ENCODE assay signal across 8 mouse cellular contexts in genomic region chr4:110397618-110398045, GRCm38 (mm10). TPM values are rescaled to one million over a fixed set of nuclear protein-coding genes. Genes with fewer than 3 reads are reported as not detected.
DNase-seq lines count a peak whose midpoint lies in the region; ATAC-seq lines count a peak whose summit lies in the region.

Gene Agbl4 (plus strand): TSS chr4:110397661.

- H3K27ac ChIP-seq in hindbrain, embryonic 15.5 days (replicated peaks) = peak within 1 kb of the TSS; percentile 58; the same call in 1 of the 2 replicates
- no peak within 1 kb of the TSS for H3K27ac ChIP-seq in lung, embryonic 15.5 days

- H3K4me3 ChIP-seq in hindbrain, embryonic 15.5 days = peak within 1 kb of the TSS; percentile 84
- H3K4me3 ChIP-seq in lung, embryonic 15.5 days = peak within 1 kb of the TSS; percentile 53

- under 1% methylated on average over 27 of the region's 27 CpGs for WGBS in hindbrain, embryonic 15.5 days
- under 1% methylated on average over 27 of the region's 27 CpGs for WGBS in lung, embryonic 15.5 days

- peak within 1 kb of the TSS; percentile 63 for H3K9ac ChIP-seq in hindbrain, embryonic 15.5 days
- H3K9ac ChIP-seq in lung, embryonic 15.5 days = peak within 1 kb of the TSS; percentile 37

- H3K9me3 ChIP-seq in hindbrain, embryonic 15.5 days = no peaks in the 10 kb centered on the region
- no peaks in the 10 kb centered on the region for H3K9me3 ChIP-seq in lung, embryonic 15.5 days

- no peaks in the 10 kb centered on the region for H3K27me3 ChIP-seq in hindbrain, embryonic 15.5 days
- H3K27me3 ChIP-seq in lung, embryonic 15.5 days = no peaks in the 10 kb centered on the region

- H3K36me3 ChIP-seq in hindbrain, embryonic 15.5 days = no peaks in the 10 kb centered on the region
- no peaks in the 10 kb centered on the region for H3K36me3 ChIP-seq in lung, embryonic 15.5 days

- peak within 1 kb of the TSS; percentile 67 for H3K4me2 ChIP-seq in hindbrain, embryonic 15.5 days
- peak within 1 kb of the TSS; percentile 83 for H3K4me2 ChIP-seq in lung, embryonic 15.5 days

- peak; percentile 97 for ATAC-seq in hindbrain, embryonic 15.5 days (ENCODE audit: low FRiP score, low read depth)
- ATAC-seq in lung, embryonic 15.5 days (ENCODE audit: borderline replicate concordance, extremely low read depth, low FRiP score, low TSS enrichment) = peak; percentile 99

- DNase-seq in adrenal gland, adult 18-20 months (ENCODE audit: low spot score in 2 of 2) = peak; percentile 33 to 51
- DNase-seq in cerebellum, adult 9-11 months = peak; percentile 39
- peak; percentile 24 to 82 for DNase-seq in frontal cortex, adult 2 months (ENCODE audit: extremely low spot score in 1 of 2, low spot score in 1 of 2)
- peak; percentile 58 to 61 for DNase-seq in layer of hippocampus, postnatal 25 days (ENCODE audit: extremely low spot score in 1 of 2, low spot score in 1 of 2)
- peak; percentile 45 for DNase-seq in retina, postnatal 7 days (ENCODE audit: low read depth, low spot score)
- DNase-seq in c-Kit-positive CD71-positive TER-119-positive erythroid progenitor cells, embryonic 14.5 days (ENCODE audit: low spot score) = no peak

- peaks cover 6% of the 10 kb centered on the region for H3K4me1 ChIP-seq in hindbrain, embryonic 15.5 days (replicated peaks)
- 0 out of 2 replicates have a peak, but pooled peaks cover 4% of the 10 kb centered on the region for H3K4me1 ChIP-seq in lung, embryonic 15.5 days

RNA-seq across cellular contexts. Expression of gene Agbl4, which starts in this region (rescaled TPM):
- 1 to 10 TPM in 1 of 2 experiments, under 1 TPM in 1; 0.96 to 1.3 TPM for total RNA-seq in adrenal gland, adult 18-20 months (2021)
- 8.4 and 9.5 TPM in 2 replicates for polyA plus RNA-seq in frontal cortex, adult 2 months (2012; rRNA removed)
- 2.4 and 2.9 TPM in 2 replicates for polyA plus RNA-seq in hindbrain, embryonic 15.5 days (2015; fragmentation: Nextera tagmentation; extraction: Ambion mirVana)
- total RNA-seq in layer of hippocampus, postnatal 25 days (2021) = 10 to 100 TPM; 13.4 to 15.3 TPM
- 0.35 and 0.50 TPM in 2 replicates for polyA plus RNA-seq in lung, embryonic 15.5 days (2015; fragmentation: Nextera tagmentation; extraction: Ambion mirVana)

Comparison
In these comparisons a context has a peak if more than half of its experiments do, and no peak if none do; other contexts are left out.
1. RNA of gene Agbl4 (total RNA-seq): 13.4 to 15.3 TPM in layer of hippocampus, postnatal 25 days; 0.96 to 1.3 TPM in adrenal gland, adult 18-20 months; every median in the first group is over 4 times any median in the second.
2. Peak in ATAC-seq, H3K4me3 ChIP-seq, H3K9ac ChIP-seq and H3K4me2 ChIP-seq in lung, embryonic 15.5 days; RNA of the gene not detected or under 1 TPM.